Mouse (Mus musculus): ENCODE data around the gene Tnpo3.
"Not testable (repeated sequence)": the region's sequence is repeated elsewhere in the genome, so short reads cannot be mapped to it uniquely, and the experiment has no call there.

The Tnpo3 gene

DNA sequence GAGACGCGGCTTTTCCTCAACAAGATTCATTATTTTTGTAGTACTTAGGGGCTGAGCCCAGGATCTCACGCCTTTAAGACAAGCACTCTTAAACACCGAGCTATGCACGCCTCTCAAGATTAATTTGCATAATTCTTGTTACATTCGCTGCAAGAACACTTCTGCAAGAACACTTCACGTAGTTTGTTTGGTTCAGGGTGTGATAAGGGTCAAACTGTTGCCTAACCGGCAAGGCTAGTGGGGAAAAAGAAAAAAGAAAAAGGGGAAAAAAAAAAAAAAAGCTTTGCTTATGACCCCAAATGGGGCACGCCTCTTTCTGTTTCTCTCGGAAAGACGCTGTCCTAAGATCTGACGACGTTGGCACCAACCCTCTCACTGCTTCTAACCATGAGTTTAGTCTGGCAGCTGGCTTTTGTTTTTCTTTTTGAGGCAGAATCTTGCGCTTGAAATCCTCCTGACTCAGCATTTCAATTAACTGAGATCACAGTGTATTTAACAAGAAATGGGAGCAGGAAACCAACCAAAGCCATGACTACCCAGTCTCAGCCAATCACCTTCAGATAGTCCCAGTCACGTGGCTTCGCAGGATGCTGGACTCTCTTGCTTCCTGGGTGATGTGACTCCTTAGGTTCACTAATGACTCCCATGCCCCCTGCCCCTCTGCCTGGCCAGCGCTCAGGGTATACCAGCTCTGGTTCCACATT, 11.3 kb upstream of the Tnpo3 start:
- DNase-seq (ENCODE audit: low read depth, low spot score), result peak; percentile 27

- peak; percentile 53 for DNase-seq (ENCODE audit: low read depth, low spot score)
Measured at GRCm38 (mm10) chr6:29620176-29620575, 10.5 kb upstream of the Tnpo3 start.

DNA sequence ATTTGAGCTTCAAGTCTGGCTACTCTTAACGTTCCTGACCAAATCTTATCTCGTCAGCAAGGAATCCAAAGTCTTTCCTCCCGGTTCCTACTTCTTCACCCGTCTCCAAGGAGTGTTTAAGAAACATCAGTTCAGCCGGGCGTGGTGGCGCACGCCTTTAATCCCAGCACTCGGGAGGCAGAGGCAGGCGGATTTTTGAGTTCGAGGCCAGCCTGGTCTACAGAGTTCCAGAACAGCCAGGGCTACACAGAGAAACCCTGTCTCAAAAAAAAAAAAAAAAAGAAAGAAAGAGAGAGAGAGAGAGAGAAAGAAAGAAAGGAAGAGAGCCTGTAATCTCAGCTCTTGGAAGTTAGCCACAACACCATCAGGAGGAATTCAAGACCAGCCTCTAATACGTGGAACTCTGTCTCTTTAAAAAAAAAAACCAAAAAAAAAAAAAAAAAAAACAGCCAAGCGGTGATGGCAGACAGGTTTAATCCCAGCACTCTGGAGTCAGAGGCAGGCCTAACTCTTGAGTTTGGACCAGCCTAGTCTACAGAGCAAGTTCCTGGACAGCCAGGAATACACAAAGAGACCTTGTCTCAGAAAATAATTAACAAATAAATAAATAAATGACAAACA, 443 bp upstream of the Tnpo3 start:
- not testable (repeated sequence) for DNase-seq (ENCODE audit: low read depth, low spot score)

DNA sequence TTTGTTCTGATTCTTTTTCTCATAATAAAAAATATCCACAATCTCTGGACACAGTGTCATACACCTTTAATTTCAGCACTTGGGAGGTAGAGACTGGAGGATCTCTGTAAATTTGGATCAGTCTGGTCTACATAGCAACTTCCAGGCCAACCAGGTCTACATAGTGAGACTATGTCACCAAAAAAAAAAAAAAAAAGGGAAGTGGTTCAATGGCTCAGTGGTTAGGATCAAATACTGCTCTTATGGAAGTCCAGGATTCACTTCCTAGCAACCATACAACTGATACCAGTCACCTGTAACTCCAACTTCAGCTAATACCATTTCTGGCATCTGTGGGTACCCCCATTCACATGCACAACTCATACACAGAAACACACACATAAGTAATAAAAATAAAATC, 9.5 kb downstream of the Tnpo3 start:
- no peak for DNase-seq (ENCODE audit: low read depth, low spot score)

GRCm38 (mm10) chr6:29595656-29596055, 14.0 kb downstream of the Tnpo3 start:
- DNase-seq (ENCODE audit: low read depth, low spot score), result no peak

- DNase-seq (ENCODE audit: low read depth, low spot score), result no peak
Measured at GRCm38 (mm10) chr6:29581202-29581601, 28.5 kb downstream of the Tnpo3 start.

GRCm38 (mm10) chr6:29580770-29581169, 28.9 kb downstream of the Tnpo3 start:
- DNase-seq (ENCODE audit: low read depth, low spot score), result no peak

GRCm38 (mm10) chr6:29576388-29576787, 33.3 kb downstream of the Tnpo3 start:
- peak; percentile 14 for DNase-seq (ENCODE audit: low read depth, low spot score)

GRCm38 (mm10) chr6:29557112-29557511, 52.6 kb downstream of the Tnpo3 start:
- DNase-seq (ENCODE audit: low read depth, low spot score), result no peak

DNA sequence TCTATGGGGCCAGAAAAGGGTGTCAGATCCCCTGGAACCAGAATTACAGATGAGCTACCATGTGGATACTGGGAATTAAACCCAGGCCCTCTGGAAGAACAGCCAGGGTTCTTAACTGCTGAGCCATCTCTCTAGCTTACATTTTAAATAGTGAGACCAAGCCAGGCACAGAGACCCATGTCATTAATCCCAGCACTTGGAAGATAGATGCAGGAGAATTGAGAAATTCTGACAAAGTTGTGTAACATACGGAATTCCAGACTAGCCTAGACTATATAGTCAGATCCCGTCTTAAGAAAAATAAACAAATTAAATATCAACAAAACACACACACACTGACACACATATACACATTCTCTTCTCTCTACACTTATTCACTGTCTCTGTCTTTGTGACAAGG, 57.2 kb downstream of the Tnpo3 start:
- DNase-seq (ENCODE audit: low read depth, low spot score), result no peak

DNA sequence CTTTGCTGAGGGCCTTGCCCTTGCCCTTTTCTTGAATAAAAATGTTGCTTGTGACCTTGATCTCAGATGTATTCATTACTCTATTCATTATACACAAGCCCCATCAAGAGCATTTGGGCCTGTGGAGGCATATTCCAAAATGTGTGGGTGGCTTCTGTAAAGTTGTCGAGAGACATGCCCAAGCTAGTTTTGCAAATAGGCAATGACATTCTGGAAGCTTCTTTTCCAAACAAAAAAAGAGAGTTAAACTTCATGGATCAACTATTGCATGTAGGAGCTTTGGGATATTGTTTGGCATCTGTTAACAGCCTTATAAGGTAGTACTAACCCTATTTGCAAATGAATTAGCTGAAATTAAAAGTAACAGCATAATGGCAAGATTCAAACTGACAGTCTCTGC, 61.6 kb downstream of the Tnpo3 start:
- no peak for DNase-seq (ENCODE audit: low read depth, low spot score)

DNA sequence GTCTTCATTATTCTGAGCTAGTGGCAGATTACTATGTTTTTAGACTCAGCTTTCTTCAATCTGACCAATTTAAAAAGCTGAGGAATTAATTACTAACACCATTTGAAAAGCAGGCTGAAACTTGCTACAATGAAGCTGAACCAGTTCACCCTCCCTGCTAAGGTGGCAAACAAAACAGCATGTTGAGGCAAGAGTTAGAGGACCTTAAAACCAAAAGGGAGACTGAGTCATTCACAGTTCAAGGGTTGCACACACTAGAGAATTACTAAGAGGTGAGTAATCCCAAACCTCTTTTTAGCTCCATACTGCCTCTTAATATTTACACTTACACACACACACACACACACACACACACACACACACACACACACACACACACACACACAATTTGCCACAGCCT, 62.1 kb downstream of the Tnpo3 start:
- DNase-seq (ENCODE audit: low read depth, low spot score), result no peak

GRCm38 (mm10) chr6:29545611-29546010, 64.1 kb downstream of the Tnpo3 start:
- DNase-seq (ENCODE audit: low read depth, low spot score), result peak; percentile 80

DNA sequence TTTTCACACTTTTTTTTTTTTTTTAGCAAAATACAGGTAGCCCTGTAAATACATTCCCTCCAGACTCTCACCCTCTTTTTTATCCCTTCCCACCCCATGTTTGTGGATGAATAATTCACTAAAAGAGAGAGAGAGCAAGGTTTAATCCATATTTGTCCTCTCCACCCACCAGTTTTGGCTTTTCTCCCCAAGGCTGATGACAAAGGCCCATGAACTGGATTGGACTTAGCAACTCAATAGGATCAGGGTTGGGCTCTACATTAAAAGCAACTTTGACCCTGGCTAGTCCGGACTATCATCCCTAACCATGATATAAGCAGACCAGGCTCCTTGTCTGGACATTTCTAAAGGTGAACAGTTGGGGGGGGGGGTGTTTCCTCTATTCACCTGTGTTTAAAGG, 68.7 kb downstream of the Tnpo3 start:
- DNase-seq (ENCODE audit: low read depth, low spot score), result no peak

- DNase-seq (ENCODE audit: low read depth, low spot score), result no peak
Measured at GRCm38 (mm10) chr6:29540223-29540622, 69.5 kb downstream of the Tnpo3 start.

GRCm38 (mm10) chr6:29539502-29539901, 70.2 kb downstream of the Tnpo3 start:
- DNase-seq (ENCODE audit: low read depth, low spot score), result no peak

- DNase-seq (ENCODE audit: low read depth, low spot score), result no peak
Measured at GRCm38 (mm10) chr6:29537221-29537620, 72.5 kb downstream of the Tnpo3 start.

- no peak for DNase-seq (ENCODE audit: low read depth, low spot score)
Measured at GRCm38 (mm10) chr6:29536651-29537193, 73.0 kb downstream of the Tnpo3 start.

- DNase-seq (ENCODE audit: low read depth, low spot score), result no peak
Measured at GRCm38 (mm10) chr6:29535316-29535715, 74.4 kb downstream of the Tnpo3 start.

DNA sequence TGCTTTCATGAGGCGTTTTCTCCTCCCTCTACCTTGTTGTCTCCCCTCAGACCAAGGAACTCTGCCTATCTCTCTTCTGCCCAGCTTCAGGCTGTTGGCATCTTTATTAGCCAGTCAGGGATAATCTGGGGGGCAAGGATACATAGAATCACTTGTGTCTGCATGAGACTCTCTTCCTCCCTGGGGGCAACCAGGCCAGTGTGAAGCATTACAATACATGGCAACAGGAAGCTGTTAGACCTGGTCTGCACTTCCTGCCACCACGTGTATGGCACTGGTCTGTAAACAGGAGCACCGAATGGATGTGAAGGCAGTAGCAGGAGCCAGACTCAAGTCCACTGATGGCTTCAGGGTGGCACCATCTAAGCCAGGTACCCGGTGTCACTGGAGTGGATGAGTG, 79.6 kb downstream of the Tnpo3 start:
- DNase-seq (ENCODE audit: low read depth, low spot score), result no peak

- peak; percentile 65 for DNase-seq (ENCODE audit: low read depth, low spot score)
Measured at GRCm38 (mm10) chr6:29529444-29529820, 80.3 kb downstream of the Tnpo3 start.

GRCm38 (mm10) chr6:29528561-29529443, 80.9 kb downstream of the Tnpo3 start:
- no peak for DNase-seq (ENCODE audit: low read depth, low spot score)

Measured in ZHBTc4 (cell line).